Mouse (Mus musculus) liver, embryonic 14.5 days (tissue): ENCODE measurements at regions not wholly inside any gene's neighbourhood (a gene's known extent, or its start where the extent isn't known, plus 50 kb on each side); places are given as distances from the start of the nearest gene placed in this dataset.

Experiments used
- CTCF ChIP-seq: IDR thresholded peaks from 2 replicates; pipeline ENCODE4 v1.5.1; 2016; ENCODE audit warnings: antibody characterized with exemption, low read depth, control low read depth
- EP300 ChIP-seq: IDR thresholded peaks from 2 replicates; pipeline ENCODE4 v1.6.1; 2016; ENCODE audit warnings: antibody characterized with exemption, low read depth

GRCm38 (mm10) chr17:67419956-67420711 is 65.9 kb upstream of the Ptprm start:
- TF ChIP-seq EP300 (no peak), CTCF (no peak)
